Mouse (Mus musculus) kidney, adult 2 months (tissue): ENCODE measurements around the gene Me3.

ENCODE experiments used
- CTCF ChIP-seq: fragments of 200-500 bp; conservative IDR thresholded peaks from 2 replicates; pipeline ENCODE4 v1.5.1; 2011; ENCODE audit warnings: low read depth, mild to moderate bottlenecking, control low read depth, low read length, moderate library complexity, mixed read lengths; ENCODE audit not compliant: insufficient read depth, insufficient read length
- POLR2A ChIP-seq: fragments of 200-500 bp; IDR thresholded peaks from one replicate; pipeline ENCODE4 v1.6.1; 2011; ENCODE audit warnings: low read depth, low read length, control low read depth

- no peak for TF ChIP-seq CTCF
- TF ChIP-seq POLR2A: no peak
These were observed 220.2 kb downstream of the Me3 start for GRCm38 (mm10) chr7:89852158-89853095.
